Mouse (Mus musculus): ENCODE results near the gene Ptbp1. TPM values are rescaled to one million over a fixed set of nuclear protein-coding genes. Genes with fewer than 3 reads are reported as not detected.

Ptbp1 gene
- polyA plus RNA-seq, 1 experiment from 2014 or later: 220 TPM

DNA sequence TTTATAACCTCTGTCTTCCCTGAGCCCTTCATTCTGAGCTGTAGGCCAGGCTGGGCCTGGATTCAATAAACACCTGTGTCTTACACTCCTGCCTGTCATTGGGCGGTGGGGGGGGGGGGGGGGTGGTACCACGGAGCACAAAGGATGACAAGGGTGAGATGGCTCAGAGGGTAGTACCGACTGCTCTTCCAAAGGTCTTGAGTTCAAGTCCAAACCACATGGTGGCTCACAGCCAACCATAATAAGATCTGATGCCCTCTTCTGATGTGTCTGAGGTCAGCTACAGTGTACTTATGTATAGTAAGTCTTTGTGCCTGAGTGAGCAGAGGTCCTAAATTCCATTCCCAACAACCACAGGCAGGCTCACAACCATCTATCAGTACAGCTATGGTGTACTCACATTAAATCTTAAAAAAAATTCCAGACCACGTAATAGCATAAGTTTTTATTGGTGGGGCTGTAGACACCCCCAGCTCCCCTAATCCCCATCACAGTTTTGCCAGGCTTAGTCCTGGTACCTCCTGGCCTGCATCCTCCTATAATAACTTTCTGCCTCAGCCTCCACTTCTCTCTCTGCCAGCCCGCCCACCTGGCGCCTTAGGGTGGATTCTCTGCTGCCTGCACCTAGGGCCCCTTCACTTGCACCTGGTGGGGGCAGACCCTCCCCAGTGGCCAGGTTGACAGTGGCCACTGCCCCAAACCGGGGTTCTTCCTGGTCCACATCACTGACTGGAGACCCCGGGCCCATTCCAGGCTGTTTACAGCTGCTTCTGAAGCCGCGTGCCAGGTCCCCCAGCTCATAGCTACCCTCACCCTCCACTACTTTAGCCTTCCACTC, 10.3 kb downstream of the Ptbp1 start:
- Histone ChIP-seq H3K27ac (no peak overlapping the region), H3K9ac (ENCODE audit: low read depth, low read length) (no peak overlapping the region), H3K4me2 (ENCODE audit: low read length) (no peak overlapping the region), H3K9me3 (replicated peaks; ENCODE audit: low read length) (no peaks in the 10 kb centered on the region), H3K4me3 (replicated peaks; ENCODE audit: low read depth, low read length) (no peak overlapping the region), H3K4me1 (replicated peaks; ENCODE audit: insufficient read depth, low read length) (peaks cover 16% of the 10 kb centered on the region; the same call in 1 of the 2 replicates), H3K36me3 (ENCODE audit: insufficient read depth, low read length) (peaks cover 44% of the 10 kb centered on the region), H3K27me3 (ENCODE audit: insufficient read depth, low read length) (no peaks in the 10 kb centered on the region)
- no peak for TF ChIP-seq CTCF (IDR thresholded peaks at IDR 0.05; ENCODE audit: low read depth)
- ATAC-seq (replicated peaks; ENCODE audit: low FRiP score, low read depth): no peak
- 48% methylated on average over 10 of the region's 10 CpGs for WGBS
- no peak for DNase-seq (ENCODE audit: low spot score)

DNA sequence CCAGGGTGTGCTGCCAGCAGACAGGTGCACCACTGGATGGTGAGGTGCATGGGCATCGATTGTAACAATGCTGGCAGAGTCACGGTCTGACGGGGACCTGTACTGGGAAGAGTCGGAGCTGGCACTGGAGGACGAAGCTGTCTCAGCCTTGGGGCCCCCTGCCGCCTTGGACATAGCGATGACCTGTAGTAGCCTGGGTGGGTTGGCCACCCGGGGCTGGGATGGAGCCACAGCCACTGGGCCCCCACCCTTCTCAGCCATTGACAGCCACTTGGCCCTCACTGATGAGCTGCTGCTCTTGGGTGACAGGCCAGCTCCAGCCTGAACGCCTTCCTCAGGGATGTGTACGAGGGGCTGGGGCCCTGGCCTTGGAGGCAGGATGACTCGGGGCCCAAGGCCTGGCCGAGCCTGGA, 11.0 kb downstream of the Ptbp1 start:
- Histone ChIP-seq H3K4me3 (replicated peaks; ENCODE audit: low read depth, low read length) (no peak overlapping the region), H3K27me3 (ENCODE audit: insufficient read depth, low read length) (no peaks in the 10 kb centered on the region), H3K4me1 (replicated peaks; ENCODE audit: insufficient read depth, low read length) (peaks cover 10% of the 10 kb centered on the region; the same call in 1 of the 2 replicates), H3K36me3 (ENCODE audit: insufficient read depth, low read length) (peaks cover 38% of the 10 kb centered on the region), H3K9me3 (replicated peaks; ENCODE audit: low read length) (no peaks in the 10 kb centered on the region), H3K27ac (peak overlapping the region; percentile 21; the same call in 1 of the 2 replicates), H3K9ac (ENCODE audit: low read depth, low read length) (no peak overlapping the region), H3K4me2 (ENCODE audit: low read length) (no peak overlapping the region)
- no peak for TF ChIP-seq CTCF (IDR thresholded peaks at IDR 0.05; ENCODE audit: low read depth)
- no peak for DNase-seq (ENCODE audit: low spot score)
- 43% methylated on average over 12 of the region's 12 CpGs for WGBS
- peak; percentile 15 for ATAC-seq (replicated peaks; ENCODE audit: low FRiP score, low read depth)

DNA sequence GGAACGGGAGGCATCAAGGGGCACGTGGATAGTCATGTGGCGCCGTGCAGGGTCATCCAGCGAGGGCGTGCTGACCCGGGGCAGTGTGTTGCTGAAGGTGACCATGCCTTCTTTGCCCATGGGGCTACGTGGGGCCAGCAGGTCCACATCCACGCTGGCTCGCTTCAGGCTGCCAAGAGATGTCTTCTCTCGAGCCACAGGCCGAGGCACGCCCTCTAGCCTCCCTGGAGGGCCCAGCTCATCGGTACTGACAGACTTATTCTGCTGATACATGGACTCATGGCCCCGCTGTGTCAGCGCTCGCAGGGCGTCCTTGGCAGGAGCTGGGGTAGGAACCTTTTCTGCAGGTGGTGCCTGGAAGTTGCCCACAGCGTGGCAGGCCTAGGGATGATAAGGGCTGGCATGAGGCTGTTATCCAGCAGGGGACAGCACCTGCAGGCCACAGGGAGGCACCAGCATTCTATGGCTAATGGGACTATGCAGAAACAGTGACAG, 11.6 kb downstream of the Ptbp1 start:
- peaks cover 31% of the 10 kb centered on the region for H3K36me3 ChIP-seq (ENCODE audit: insufficient read depth, low read length)
- no peak overlapping the region for H3K9ac ChIP-seq (ENCODE audit: low read depth, low read length)
- H3K27me3 ChIP-seq (ENCODE audit: insufficient read depth, low read length): no peaks in the 10 kb centered on the region
- peak; percentile 16; the same call in 1 of the 2 replicates for ATAC-seq (replicated peaks; ENCODE audit: low FRiP score, low read depth)
- H3K9me3 ChIP-seq (replicated peaks; ENCODE audit: low read length): no peaks in the 10 kb centered on the region
- H3K27ac ChIP-seq: peak overlapping the region; percentile 21; the same call in 1 of the 2 replicates
- DNase-seq (ENCODE audit: low spot score): no peak
- 67% methylated on average over 19 of the region's 19 CpGs for WGBS
- H3K4me3 ChIP-seq (replicated peaks; ENCODE audit: low read depth, low read length): no peak overlapping the region
- no peak overlapping the region for H3K4me2 ChIP-seq (ENCODE audit: low read length)
- TF ChIP-seq CTCF (IDR thresholded peaks at IDR 0.05; ENCODE audit: low read depth): peak; percentile 75
- peaks cover 4% of the 10 kb centered on the region; the same call in 1 of the 2 replicates for H3K4me1 ChIP-seq (replicated peaks; ENCODE audit: insufficient read depth, low read length)

DNA sequence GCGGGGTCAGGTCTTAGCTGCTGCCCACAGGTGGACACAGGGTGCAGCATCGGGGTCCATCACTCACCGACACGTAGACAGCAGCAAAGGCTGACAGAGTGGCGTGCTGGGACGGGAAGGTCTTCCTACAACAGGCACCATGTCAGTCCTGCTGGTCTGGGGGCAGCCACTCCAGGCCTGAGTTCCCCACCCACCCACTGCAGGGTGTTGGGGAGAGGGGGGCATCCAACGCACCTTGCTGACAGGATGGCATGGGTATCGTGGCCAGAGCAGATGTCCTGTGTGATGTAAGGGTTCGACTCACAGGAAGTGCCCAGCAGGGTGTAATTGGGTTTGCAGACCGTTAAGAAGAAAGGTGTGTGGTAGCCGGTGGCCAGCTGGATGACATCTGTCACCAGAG, 12.4 kb downstream of the Ptbp1 start:
- H3K4me3 ChIP-seq (replicated peaks; ENCODE audit: low read depth, low read length): no peak overlapping the region
- DNase-seq (ENCODE audit: low spot score) (no peak), ATAC-seq (replicated peaks; ENCODE audit: low FRiP score, low read depth) (no peak)
- H3K9ac ChIP-seq (ENCODE audit: low read depth, low read length): no peak overlapping the region
- H3K27ac ChIP-seq: no peak overlapping the region
- TF ChIP-seq CTCF (IDR thresholded peaks at IDR 0.05; ENCODE audit: low read depth): no peak
- WGBS: 67% methylated on average over 11 of the region's 11 CpGs
- H3K9me3 ChIP-seq (replicated peaks; ENCODE audit: low read length): no peaks in the 10 kb centered on the region
- H3K4me2 ChIP-seq (ENCODE audit: low read length): no peak overlapping the region
- peaks cover 27% of the 10 kb centered on the region for H3K36me3 ChIP-seq (ENCODE audit: insufficient read depth, low read length)
- H3K27me3 ChIP-seq (ENCODE audit: insufficient read depth, low read length): no peaks in the 10 kb centered on the region
- H3K4me1 ChIP-seq (replicated peaks; ENCODE audit: insufficient read depth, low read length): no peaks in the 10 kb centered on the region; the same call in 1 of the 2 replicates

DNA sequence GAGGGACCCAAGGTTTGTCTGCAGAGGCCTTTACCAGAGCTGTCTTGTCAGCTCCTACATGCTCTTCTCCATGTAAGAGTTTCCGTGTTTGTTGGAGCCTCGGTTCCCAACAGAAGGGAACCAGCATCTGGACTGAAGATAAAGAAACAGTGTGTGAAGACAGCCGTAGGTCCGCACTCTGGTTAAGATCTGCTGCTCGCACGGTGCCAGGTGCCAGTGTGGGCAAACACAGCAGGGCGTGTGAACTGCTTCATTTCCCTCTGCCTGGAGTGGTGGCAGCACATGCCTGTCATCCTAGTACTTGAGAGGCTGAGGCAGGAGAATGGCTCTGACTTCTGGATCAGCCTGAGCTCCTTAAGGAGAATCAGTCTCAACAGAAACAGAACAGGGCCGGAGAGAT, 17.6 kb downstream of the Ptbp1 start:
- peaks cover 11% of the 10 kb centered on the region; the same call in 1 of the 2 replicates for H3K4me1 ChIP-seq (replicated peaks; ENCODE audit: insufficient read depth, low read length)
- no peaks in the 10 kb centered on the region for H3K9me3 ChIP-seq (replicated peaks; ENCODE audit: low read length)
- H3K9ac ChIP-seq (ENCODE audit: low read depth, low read length): no peak overlapping the region
- no peak overlapping the region for H3K4me2 ChIP-seq (ENCODE audit: low read length)
- TF ChIP-seq CTCF (IDR thresholded peaks at IDR 0.05; ENCODE audit: low read depth): no peak
- ATAC-seq (replicated peaks; ENCODE audit: low FRiP score, low read depth) (no peak), DNase-seq (ENCODE audit: low spot score) (no peak)
- no peak overlapping the region for H3K4me3 ChIP-seq (replicated peaks; ENCODE audit: low read depth, low read length)
- 0 out of 2 replicates have a peak, but pooled peaks cover 3% of the 10 kb centered on the region for H3K36me3 ChIP-seq (ENCODE audit: insufficient read depth, low read length)
- H3K27ac ChIP-seq: no peak overlapping the region
- WGBS: 95% methylated on average over 8 of the region's 8 CpGs
- no peaks in the 10 kb centered on the region for H3K27me3 ChIP-seq (ENCODE audit: insufficient read depth, low read length)

DNA sequence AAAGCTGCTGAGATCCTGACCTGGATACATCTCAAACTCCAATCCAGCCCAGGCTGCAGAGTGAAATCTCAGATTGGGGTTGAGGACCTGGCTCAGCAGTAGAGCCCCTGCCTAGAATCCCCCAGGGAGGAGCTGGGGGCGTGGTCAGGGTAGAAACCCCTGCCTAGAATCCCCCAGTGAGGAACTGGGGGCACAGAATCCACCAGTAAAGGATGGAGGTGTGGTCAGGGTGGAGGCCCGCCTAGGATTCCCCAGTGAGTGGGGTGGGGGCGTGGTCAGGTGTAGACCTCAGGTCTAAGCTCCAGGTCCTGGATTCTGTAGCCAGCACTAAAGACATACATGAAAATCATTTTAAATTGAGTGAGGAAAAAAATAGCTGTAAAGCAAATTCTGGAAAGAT, 18.6 kb downstream of the Ptbp1 start:
- WGBS: 53% methylated on average over 3 of the region's 3 CpGs
- Histone ChIP-seq H3K4me2 (ENCODE audit: low read length) (peak overlapping the region; percentile 97; the same call in 1 of the 2 replicates), H3K9me3 (replicated peaks; ENCODE audit: low read length) (no peaks in the 10 kb centered on the region), H3K9ac (ENCODE audit: low read depth, low read length) (no peak overlapping the region), H3K4me1 (replicated peaks; ENCODE audit: insufficient read depth, low read length) (peaks cover 18% of the 10 kb centered on the region), H3K27me3 (ENCODE audit: insufficient read depth, low read length) (no peaks in the 10 kb centered on the region), H3K36me3 (ENCODE audit: insufficient read depth, low read length) (0 out of 2 replicates have a peak, but pooled peaks cover 3% of the 10 kb centered on the region), H3K4me3 (replicated peaks; ENCODE audit: low read depth, low read length) (0 out of 2 replicates have a peak overlapping the region, but pooled peaks have one; percentile 7), H3K27ac (no peak overlapping the region)
- ATAC-seq (replicated peaks; ENCODE audit: low FRiP score, low read depth): no peak
- no peak for DNase-seq (ENCODE audit: low spot score)
- no peak for TF ChIP-seq CTCF (IDR thresholded peaks at IDR 0.05; ENCODE audit: low read depth)
